15 mouse cellular contexts compared by ENCODE assay signal in genomic region chr9:102581921-102582469, GRCm38 (mm10).
"Had no signal": no experiment of that assay in that cellular context is flagged by ENCODE, and none has a peak within 500 bp of the region (broad histone marks: within the 10 kb centered on the region; RNA-seq: fewer than 3 reads in every experiment).

No protein-coding gene starts in this region.

- H3K9ac ChIP-seq: limb, embryonic 12.5 days; liver, embryonic 13.5 days; liver, postnatal 0 days; lung, embryonic 15.5 days; neural tube, embryonic 12.5 days had no signal

- H3K27me3 ChIP-seq: limb, embryonic 12.5 days; liver, embryonic 13.5 days; lung, embryonic 15.5 days; neural tube, embryonic 12.5 days had no signal

- ATAC-seq: liver, postnatal 0 days had no signal

- H3K9me3 ChIP-seq: limb, embryonic 12.5 days; liver, embryonic 13.5 days; lung, embryonic 15.5 days; midbrain, embryonic 10.5 days; neural tube, embryonic 12.5 days had no signal

- H3K4me2 ChIP-seq: limb, embryonic 12.5 days; liver, embryonic 13.5 days; lung, embryonic 15.5 days; neural tube, embryonic 12.5 days had no signal

- H3K27ac ChIP-seq: kidney, postnatal 0 days; limb, embryonic 12.5 days; liver, embryonic 13.5 days; lung, embryonic 15.5 days; midbrain, embryonic 10.5 days; neural tube, embryonic 12.5 days had no signal

- H3K4me1 ChIP-seq: limb, embryonic 12.5 days; liver, embryonic 13.5 days; lung, embryonic 15.5 days; midbrain, embryonic 10.5 days; neural tube, embryonic 12.5 days had no signal

- H3K4me3 ChIP-seq: limb, embryonic 12.5 days; liver, embryonic 13.5 days; lung, embryonic 15.5 days; midbrain, embryonic 10.5 days; neural tube, embryonic 12.5 days had no signal

- DNase-seq: kidney, adult 11 months; kidney, adult 9 months; kidney, postnatal 36 days; layer of hippocampus, adult 9-11 months; layer of hippocampus, postnatal 36 days; liver; liver, embryonic 13.5 days; liver, postnatal 0 days; midbrain, embryonic 14.5 days; thymus, postnatal 36 days had no signal
